Mouse (Mus musculus): ENCODE measurements around the gene Zgrf1.

Gene Zgrf1

DNA sequence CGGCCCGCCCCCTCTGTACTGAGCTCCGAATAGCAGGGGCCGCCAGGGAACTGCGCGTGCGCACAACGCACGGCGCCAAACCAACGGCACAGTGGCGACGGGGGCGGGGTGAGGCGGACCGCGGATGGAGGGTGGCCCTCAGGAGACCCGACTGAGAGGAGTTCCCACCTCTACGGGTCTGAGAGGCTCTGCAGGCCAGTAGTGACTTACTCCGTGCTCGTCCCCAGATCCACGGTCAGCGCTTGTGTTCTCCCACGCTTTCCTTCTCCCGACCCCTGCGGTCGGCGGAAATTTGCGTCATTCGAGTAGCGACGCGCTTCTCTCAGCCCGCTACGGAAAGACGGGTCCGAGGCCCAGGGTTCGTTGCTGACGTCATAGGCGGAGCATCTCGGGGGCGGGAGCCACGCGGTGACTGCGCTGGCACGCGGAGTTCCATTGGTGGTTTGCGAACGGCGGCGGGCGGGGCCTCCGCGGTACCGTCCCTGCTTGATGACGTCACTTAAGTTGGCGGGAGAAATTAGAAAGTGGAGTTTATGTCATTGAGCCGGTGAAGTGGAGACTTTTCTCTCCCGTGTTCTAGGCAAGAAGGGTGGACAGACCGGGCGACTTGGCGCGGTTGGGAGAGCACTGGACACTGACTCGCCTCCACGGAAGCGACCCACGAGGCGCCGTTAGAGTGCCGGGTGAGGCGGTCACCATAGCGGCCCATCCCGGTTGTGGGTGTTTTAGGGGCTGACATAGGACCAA, at the start of gene Zgrf1, which contains the start of gene Larp7:
TSS of gene Zgrf1 (plus strand) at position 517 of the 747 bp plus-strand sequence.
TSS of gene Larp7 (minus strand) at position 377 of the 747 bp plus-strand sequence.
- DNase-seq (ENCODE audit: low read depth, low spot score) = peak; percentile 98

DNA sequence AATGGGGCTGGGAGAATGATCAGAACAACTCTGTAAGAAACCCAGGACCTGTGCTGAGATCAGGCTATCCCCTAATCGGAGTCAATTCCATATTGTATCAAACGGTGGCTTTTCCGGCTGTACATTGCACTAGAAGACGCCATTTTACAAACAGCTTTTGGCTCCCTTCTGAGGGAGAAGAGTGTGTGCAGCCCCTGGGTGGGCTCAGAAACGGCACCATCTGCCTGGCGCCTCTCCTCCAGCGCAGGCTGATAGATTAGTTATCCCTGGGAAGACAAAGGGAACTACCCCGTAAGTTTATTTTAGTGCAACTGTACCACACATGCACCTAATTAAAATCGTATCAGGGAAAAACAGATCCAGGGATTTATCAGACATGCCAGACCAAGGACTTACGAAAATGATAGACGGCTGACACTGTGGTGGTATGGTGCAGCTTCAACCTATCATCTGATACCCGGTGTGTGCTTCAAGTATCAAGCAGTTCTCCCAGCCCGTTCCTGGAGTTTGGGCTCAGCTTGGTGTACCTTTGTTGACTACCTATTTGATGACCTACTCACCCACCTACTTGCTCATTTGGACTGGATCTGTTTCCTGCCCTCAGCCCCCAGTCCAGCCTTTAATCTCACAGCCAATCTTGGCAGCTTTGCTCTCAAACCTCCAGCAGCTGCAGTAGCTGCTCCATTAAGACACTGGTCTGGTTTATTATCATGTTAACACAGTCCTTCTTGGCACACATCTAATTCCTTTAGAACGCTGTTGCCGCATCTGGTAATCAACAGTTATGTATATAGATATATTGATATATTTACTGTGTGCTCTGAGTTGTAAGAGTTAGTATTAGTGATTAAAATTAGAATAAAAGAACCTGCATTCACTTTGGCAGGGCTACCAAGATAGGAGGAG, 45.2 kb upstream of the Zgrf1 start:
- DNase-seq (ENCODE audit: low read depth, low spot score) = no peak

DNA sequence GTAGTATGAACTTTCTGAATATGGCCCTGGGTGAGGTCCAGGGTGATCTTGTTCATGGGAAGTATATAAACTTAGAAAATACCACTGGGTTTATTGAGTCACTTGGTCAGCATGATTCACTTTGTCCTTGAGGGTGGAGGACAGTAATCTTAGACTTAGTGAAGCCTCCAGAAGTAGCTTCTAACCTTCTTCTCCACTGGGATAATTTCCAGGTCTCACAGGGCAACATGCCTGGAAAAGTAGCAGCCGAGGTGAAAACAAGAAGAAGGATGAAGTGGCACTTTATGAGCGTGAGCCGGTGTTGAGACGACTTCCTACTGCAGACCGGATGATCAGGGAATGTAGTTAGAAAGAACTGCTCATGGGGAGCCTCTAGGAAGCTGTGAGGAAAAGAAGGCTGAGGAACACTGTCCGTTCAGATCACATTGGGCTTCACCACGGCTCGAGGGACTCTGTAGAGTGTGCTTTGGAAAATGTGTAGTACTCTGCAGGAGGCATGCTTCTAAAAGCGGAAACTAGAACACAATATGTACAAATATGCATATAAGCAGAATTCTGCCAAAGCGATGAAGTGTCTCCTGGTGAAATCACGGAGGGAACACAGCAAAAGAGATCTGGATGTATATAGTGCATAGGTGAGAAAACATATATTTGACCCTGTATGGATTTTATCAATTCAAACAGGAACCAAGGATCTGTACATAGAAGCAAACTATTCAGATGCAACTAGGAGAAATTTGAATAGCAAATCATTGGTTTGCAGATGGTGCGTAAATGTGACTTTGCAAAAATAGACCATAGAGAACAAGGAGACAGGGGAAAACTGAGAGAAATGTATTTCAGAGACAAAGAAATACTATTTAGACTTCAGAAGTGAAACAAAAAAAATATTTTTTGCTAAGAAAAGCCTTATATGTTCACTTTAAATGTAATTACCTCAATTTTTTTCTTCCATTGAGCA, 41.2 kb upstream of the Zgrf1 start:
- no peak for DNase-seq (ENCODE audit: low read depth, low spot score)

DNA sequence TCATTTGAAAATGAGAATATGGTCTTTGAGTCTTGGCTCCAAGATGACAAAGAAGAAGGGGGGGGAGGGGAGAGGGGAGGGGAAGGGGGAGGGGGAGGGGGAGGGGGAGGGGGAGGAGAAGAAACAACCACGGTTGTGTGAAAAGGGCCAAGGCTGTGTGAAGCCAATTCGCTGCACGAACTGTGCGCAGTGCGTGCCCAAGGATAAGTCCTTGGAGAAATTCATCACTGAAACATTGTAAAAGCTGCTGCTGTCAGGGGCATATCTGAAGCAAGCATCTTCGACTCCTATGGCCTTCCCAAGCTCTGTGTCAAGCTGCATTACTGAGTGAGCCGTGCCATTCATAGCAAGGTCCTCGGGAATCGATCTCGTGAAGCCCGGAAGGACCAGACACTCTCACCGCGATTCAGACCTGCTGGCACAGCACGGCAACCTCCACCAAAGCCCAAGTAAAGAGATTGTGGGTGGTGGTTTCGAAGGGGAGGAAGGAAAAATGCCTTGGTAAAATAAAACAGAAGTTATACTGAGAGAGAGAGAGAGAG, 40.4 kb upstream of the Zgrf1 start:
- DNase-seq (ENCODE audit: low read depth, low spot score) = no peak

DNA sequence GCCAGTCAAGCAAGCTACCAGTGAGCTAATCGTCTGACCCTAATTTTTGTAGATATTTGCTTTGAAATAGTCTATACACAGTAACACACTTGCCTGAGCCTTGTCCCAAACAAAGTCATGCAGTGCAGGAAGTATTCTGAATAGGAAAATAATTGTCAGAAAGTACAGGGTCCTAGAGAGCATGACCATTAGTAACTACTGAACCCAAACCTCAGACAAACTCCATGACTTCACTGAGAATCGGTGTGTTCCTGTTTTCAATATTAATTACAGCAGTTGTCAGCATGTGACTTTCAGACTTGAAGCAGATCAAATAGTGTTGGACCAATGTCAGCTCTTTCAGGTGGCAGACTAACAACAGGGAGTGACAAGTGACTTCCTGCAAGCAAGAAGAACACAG, 39.6 kb upstream of the Zgrf1 start:
- DNase-seq (ENCODE audit: low read depth, low spot score) = no peak

DNA sequence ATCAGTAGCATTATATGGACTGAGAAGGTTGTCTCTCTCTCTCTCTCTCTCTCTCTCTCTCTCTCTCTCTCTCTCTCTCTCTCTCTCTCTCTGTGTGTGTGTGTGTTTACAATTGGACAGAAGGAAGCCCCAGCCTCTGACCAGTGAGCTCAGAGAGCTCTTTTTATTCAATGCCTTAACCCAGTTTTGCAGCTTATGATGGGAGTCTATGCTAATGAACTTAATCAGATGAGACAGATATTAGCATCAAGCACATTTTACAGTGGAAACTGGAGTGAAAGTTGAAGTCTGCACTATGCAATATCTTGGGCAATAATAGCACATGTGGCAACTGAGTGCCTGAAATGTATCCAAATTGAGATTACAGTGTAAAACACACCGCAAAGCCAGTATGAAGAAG, 38.0 kb upstream of the Zgrf1 start:
- no peak for DNase-seq (ENCODE audit: low read depth, low spot score)

DNA sequence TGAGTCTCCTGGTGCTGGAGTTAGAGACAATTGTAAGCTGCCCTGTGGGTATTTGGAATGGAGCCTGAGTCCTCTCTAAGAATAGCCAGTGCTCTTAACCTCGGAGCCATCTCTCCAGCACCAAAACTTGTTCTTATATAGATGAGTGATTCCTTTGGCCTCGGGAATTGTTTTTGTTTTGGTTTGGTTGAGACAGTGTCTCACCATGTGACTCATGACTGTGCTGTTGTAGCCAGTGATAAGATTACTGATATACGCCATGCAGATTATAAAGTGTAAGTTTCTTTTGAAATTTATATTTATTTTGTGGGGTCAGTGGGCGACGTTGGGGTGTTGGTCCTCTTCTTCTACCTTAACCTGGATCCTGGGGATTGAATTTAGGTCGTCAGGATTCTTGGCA, 33.0 kb upstream of the Zgrf1 start:
- DNase-seq (ENCODE audit: low read depth, low spot score) = peak; percentile 46

DNA sequence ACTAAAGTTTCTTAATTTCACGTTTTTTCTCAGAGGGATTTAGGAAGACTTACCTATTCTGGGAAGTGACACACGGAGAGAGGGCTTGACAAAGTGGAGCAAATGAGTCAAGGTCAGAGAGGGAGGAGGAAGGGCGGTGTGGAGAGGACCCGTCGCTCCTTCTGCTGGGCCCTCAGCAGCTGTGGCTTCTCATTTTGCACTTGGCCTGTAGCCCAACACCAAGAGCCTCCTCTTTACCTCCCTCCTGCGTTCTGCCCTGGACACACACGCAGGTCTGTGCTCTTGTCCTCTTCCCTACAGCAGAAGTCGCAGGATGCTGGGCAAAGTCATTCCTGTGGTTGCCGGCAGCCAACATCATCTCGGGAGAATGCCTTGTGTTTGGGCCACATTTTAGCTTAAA, 32.1 kb upstream of the Zgrf1 start:
- DNase-seq (ENCODE audit: low read depth, low spot score) = peak; percentile 9

DNA sequence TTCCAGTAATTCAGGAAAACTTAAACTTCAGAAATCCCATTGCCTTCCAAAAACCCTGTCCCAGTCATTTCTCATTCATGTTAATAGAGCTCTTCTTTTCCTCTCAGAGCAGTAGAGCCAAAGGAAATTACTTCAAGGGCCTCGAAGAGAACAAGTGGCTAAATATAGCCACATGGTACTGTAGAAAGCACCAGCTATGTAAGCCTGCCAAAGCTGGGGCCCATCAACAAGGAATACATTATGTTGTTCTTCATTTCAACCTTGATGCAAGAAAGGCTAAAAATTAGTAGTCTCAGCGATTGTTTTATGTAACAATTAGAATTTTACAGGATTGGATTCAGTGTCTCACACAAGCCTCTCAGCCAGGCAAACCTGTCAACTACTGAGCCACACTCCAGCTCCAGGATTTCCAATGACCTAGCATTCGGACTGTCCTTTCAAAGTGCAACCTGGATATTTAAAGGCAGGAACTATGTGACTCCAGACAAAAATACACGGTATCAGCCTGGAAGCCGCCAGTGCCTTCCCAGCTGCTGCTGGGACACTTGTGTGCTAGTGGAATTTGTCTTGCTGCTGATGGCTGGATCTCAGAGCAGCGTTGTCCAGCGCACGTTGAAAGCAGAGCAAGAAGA, 28.0 kb upstream of the Zgrf1 start:
- no peak for DNase-seq (ENCODE audit: low read depth, low spot score)

DNA sequence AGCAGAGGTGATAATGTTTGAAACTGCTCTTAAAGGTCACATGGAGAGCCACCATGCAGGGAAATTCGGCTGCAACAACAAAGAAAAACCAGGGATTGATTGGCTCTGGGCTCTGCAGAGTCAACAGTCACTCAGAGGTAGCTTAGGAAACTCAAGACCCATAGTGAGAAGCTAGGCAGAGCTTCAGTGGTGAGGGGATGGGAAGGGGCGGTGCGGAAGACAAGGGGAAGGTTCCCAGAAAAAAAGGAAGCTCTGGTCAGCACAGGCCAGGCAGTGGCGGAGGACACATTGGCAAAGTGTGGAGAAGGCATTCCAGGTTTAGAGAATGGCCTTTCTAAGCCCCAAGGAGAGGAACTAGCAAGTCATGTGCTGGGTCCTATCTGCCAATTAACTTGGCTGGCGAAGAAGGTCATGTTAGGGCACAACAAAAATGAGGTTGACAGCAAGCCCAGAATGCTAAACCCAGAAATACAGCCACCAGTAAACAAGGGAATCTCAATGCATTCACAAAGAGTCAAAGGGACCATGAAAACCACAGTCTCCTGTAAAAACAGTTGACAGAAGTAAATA, 25.7 kb upstream of the Zgrf1 start:
- no peak for DNase-seq (ENCODE audit: low read depth, low spot score)

DNA sequence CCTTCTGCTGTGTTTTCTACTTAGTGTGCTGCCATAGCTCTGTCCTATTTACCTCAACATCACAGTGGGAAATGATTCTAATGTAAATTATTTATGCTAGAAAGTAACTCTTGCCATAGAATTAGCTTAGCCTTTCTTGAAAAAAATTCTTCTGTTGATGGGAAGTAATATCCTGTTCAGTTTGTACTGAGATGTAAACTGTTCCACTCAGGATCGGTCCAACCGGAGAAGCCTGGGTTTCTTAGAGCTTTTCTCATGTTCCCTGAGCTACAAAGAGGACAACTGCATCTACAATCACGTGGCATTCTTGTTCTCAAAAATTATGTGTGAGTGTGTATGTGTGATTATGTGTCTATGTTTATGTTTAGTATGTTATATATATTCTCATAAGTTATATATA, 24.1 kb upstream of the Zgrf1 start:
- DNase-seq (ENCODE audit: low read depth, low spot score) = no peak

DNA sequence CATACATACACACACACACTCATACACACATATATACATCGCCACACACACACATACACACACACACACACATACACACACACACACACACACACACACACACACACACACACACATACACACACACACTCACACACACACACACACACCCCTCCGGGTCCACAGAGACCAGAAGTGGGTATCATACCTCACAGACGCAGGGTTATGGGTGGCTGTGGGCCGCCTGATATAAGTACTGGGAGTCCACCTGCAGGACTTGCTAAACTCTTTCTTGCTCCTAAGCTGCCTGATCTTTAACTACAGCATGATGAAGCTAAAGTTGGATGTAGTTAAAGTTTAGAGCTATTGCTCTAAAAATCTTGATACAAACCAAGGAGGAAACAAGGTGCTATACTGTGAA, 23.5 kb upstream of the Zgrf1 start:
- DNase-seq (ENCODE audit: low read depth, low spot score) = no peak

DNA sequence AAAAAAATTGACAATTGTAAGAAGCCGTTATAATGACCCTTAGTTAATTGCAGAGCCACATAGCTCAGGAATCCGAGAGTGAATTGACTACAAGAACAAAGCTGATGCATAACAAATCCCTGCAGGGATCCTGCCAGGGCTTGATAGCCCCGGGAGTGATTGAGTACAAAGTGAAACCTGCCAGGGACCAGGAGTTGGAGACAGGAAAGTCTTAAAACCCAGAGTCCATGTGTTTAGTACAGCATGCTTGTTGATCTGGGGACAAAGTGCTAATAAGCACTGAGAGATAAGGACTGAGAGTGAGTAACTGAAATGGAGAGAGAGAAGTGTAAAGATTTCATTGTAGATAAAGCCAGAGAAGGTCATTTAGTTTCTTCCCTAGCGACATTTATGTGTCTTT, 23.0 kb upstream of the Zgrf1 start:
- no peak for DNase-seq (ENCODE audit: low read depth, low spot score)

DNA sequence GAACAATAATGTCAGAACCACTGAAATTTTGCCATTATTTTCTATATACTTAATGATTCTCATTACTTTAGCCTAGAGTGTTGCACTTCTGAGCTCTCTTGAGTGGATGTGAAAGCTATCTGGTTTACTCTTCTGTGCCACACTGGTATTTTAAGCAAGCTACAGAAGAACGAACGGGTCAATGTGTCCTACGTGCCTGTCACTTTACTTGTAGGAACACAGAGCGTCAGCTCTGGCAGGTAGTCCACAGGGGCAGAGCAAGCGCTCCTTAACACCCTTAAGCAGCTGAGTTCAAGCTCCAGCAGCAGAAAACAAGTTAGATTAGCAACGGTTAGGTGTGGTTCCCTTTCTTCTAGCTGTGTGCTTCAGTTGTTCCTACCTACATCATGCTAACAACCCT, 14.1 kb upstream of the Zgrf1 start:
- DNase-seq (ENCODE audit: low read depth, low spot score) = no peak

DNA sequence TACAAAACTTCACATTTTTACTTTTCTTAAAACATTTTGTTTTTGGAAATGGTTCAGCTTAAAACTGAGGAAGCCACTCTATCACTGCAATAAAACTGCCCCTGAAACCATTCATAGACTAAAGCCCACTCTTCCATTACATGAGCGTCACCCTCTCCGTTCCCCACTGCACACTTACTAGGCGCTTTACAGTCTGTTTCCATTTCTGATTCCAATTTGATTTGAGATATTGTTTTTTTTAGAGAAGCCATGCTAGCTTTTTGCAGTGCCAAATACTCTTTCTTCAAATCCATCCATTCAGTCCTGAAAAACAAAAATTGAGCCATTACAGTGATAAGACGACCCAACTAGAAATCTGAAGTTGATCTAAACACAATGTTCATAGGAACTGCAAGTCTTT, 9.3 kb upstream of the Zgrf1 start:
- DNase-seq (ENCODE audit: low read depth, low spot score) = no peak

DNA sequence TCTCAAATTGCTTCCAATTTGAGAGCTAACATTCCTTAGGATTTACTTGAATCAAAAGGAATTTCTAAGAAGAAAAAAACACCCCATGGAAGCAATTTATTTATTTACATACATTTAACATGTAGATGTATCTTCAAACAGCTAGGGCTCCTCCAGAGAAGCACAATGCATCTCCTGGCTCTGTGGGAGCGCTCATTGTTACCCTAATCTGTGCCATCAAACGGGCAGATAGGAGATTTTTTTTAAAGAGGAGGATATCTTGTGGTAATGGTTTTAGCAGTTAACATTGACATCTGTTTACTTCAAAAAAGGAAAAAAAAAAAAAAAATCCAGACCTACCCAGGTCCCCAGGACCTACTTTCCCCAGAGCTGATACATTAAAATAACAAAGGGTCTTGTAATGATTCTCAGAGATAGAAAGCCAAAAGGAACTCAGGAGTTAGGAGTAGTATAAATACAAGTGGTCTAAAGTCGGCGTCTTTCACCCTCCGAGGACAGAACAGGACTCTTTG, 8.6 kb upstream of the Zgrf1 start:
- DNase-seq (ENCODE audit: low read depth, low spot score) = no peak

DNA sequence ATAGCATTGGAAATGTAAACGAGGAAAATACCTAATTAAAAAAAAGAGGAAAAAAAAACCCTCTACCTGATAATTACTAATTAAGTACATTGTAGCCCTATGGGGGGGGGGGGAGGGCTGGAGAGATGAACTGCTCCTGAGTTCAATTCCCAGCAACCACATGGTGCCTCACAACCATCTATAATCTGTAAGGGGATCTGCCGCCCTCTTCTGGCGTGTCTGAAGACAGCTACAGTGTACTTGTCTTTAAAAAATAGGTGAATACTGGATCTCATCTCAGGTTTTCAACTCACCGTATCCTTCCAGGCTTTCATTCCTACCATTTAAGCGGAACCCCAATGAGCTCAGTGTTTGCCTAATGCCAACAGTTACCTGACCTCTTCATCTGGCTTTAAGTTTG, 5.4 kb upstream of the Zgrf1 start:
- DNase-seq (ENCODE audit: low read depth, low spot score) = peak; percentile 68

DNA sequence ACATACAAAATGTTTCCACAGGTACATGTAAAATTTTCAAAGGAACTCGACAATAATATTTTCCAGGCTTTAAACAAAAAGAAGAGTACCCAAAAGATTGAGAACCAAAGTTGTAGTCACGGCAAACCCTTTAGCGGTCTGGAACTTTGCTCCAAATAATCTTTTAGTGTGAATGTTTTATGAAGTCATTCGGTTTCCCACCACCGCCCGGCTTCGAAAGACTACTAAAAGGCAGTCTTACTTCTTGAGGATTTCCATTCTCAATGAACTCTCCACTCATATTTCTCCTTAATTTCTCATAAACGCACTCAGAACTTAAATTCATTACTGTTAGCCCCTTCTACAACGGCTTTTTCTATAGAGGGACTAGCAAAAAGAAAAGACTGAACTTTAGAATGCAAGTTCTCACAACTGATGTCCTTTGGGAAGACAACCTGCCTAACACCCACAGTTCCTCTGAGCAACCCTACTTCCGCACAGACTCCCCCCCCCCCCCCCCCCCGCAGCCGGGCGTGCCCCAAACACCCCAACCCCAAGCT, 786 bp upstream of the Zgrf1 start:
- DNase-seq (ENCODE audit: low read depth, low spot score) = no peak

DNA sequence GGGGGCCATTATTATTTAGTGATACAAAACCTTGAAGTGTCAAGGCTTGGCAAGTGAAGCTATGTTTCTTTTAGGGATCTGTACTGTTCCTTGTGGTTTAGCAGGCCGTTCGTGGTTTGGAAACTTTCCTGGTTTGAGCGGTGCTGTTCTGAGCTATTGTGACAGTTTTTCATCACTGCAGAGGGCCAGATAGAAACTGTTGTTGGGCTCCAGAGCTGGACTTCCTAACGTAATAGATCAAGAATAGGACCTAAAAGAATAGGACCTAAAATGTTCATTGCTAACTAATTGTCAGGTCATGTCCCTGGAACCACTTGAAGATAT, 393 bp downstream of the Zgrf1 start:
- DNase-seq (ENCODE audit: low read depth, low spot score) = peak; percentile 52

DNA sequence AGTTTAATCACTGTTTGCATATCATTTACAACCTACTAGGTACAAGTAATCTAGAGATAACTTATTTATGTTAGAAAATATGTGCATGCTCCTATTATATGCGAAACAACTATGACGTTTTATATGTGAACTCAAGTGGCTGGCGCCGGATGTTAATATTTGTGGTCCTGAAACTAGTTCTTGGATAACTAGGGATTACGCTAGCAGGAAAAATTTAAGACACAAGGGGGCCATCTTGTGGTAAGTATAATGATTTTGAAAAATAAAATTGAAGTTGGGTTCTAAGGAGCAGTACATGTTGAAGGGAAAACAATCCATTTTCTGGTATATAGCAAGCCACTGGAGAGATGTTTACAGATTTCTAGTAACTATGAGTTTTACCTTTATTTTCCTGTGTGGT, 1.4 kb downstream of the Zgrf1 start:
- peak; percentile 76 for DNase-seq (ENCODE audit: low read depth, low spot score)

All from 3T3-L1 (cell line).